Mouse (Mus musculus) bone marrow, adult 2 months (tissue): ENCODE data around the gene Lrrc23.

ENCODE experiments used
- CTCF ChIP-seq: fragments of 200-500 bp; IDR thresholded peaks from 2 replicates; pipeline ENCODE4 v1.5.1; 2011; ENCODE audit warnings: low read length, control low read depth; ENCODE audit not compliant: control insufficient read depth, insufficient read depth
- POLR2A ChIP-seq: fragments of 200-500 bp; IDR thresholded peaks from 2 replicates; pipeline ENCODE4 v1.6.1; 2011; ENCODE audit warnings: low read depth, mild to moderate bottlenecking, control low read depth, low read length, borderline replicate concordance; ENCODE audit not compliant: control insufficient read depth

- TF ChIP-seq CTCF (no peak), POLR2A (no peak)
Measured at GRCm38 (mm10) chr6:124812848-124813247, 33.3 kb upstream of the Lrrc23 start.
